Mouse (Mus musculus) bone marrow macrophage, adult 2 months (primary cell): Measurements from ENCODE around the gene Cerkl. TPM values are rescaled to one million over a fixed set of nuclear protein-coding genes. Genes with fewer than 3 reads are reported as not detected.

ENCODE experiments used
- H3K27ac ChIP-seq: 2 replicates; pipeline ENCODE4 v1.5.1; 2012; ENCODE audit warnings: low read depth, low read length; ENCODE audit not compliant: insufficient read depth
- H3K4me1 ChIP-seq: 2 replicates; pipeline ENCODE4 v1.6.1; 2012; ENCODE audit warnings: low read length; ENCODE audit not compliant: control insufficient read depth, insufficient read depth
- H3K4me3 ChIP-seq: 2 replicates; pipeline ENCODE4 v1.5.1; 2012; ENCODE audit warnings: mild to moderate bottlenecking, low read length, moderate library complexity; ENCODE audit not compliant: insufficient read depth
- CTCF ChIP-seq: IDR thresholded peaks from 2 replicates; pipeline ENCODE4 v1.5.1; 2012; ENCODE audit warnings: low read depth, mild to moderate bottlenecking, low read length, moderate library complexity
- POLR2A ChIP-seq: IDR thresholded peaks from 2 replicates; pipeline ENCODE4 v1.6.1; 2012; ENCODE audit warnings: mild to moderate bottlenecking, low read depth, low read length, borderline replicate concordance
- polyA plus RNA-seq: library from polyadenylated mRNA; stranded (reverse); fragments of >200 nt; gene quantifications from 2 replicates; pipeline ENCODE4 v1.2.4, GENCODE M21; 2012; ENCODE audit not compliant: missing spikeins, insufficient read depth, insufficient read length

The Cerkl gene
- 4.5 and 5.2 TPM in 2 replicates for polyA plus RNA-seq

DNA sequence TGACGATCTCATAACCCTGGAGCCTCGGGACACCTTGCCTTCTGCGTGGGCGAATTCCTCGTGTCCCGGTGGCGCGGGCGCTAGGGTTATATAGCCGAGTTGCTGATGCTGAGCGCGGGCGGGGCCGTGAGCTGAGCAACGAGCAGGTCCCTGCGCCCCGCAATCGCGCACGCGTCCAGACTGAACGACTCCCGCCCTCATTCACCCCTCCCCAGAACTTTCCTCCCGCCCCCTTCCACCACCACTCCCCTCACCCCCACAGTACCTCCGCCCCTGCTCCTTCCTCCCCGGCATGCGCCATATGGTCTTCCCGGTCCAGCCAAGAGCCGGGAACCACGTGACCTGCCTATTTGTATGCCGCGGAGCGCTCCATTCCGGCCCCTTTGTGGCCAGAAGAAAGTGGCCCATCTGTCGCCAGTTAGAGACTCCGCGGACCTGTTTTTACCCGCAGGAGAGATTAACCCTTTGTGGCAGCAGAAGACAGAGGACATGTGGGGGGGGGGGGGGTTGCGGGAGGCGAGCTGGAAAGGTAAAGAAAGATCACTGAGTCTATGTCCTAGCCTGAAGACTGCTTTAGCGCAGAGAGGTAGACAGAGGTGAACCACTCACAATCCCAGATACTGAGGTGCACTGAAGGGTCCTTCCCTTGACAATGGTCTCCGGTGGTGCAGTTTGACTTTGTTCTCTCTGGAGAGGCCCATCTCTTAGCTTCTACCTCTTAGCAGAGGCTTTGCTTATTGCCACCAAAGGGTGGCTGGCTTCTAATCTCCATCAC is at the start of gene Cerkl, which contains the start of gene Neurod1:
TSS of gene Cerkl (minus strand) at position 211 of the 775 bp plus-strand sequence.
TSS of gene Neurod1 (minus strand) at position 177 of the 775 bp plus-strand sequence.
- Histone ChIP-seq H3K27ac (no peak within 1 kb of the TSS), H3K4me1 (no peaks in the 10 kb centered on the region; the same call in 1 of the 2 replicates), H3K4me3 (no peak within 1 kb of the TSS)
- no peak for TF ChIP-seq POLR2A
- TF ChIP-seq CTCF: no peak

DNA sequence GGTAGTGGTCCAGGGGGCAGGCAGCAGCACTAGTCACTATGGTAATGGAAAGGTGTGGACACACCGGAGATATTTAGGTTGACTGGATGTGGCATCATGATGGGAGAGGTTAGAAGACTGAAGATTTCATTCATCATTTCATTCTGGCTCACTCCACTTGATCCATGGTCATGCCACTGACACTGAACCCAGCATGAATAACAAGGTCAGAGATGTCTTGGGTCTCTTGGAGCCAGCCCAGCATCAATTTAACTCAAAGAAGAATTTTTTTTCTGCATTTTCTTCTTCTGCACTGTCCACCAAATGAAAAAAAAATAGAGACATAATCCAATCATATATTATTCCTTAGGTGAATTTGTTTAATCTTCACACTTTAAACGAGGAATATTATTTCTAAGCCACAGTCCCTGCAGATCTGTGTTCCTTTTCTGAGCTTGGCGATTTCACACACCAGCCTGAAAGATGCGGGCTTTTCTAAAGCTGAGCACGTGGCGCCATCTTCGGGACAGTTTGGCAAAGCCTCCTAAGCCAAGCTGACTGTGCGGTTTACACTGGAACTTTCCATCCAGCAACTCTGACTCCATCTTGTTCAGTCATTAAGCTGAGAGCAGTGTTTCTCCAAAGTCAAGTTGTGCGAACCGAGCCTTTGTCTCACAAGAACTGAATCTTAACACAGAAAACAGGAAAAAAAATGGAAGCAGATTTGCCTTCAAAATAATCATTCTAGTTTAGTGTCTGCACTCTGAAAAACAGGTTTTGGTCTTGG is 42.6 kb upstream of the Cerkl start:
- no peaks in the 10 kb centered on the region for H3K4me1 ChIP-seq
- H3K4me3 ChIP-seq: no peak overlapping the region
- no peak overlapping the region for H3K27ac ChIP-seq
- peak; percentile 54 for TF ChIP-seq CTCF
- TF ChIP-seq POLR2A: no peak

DNA sequence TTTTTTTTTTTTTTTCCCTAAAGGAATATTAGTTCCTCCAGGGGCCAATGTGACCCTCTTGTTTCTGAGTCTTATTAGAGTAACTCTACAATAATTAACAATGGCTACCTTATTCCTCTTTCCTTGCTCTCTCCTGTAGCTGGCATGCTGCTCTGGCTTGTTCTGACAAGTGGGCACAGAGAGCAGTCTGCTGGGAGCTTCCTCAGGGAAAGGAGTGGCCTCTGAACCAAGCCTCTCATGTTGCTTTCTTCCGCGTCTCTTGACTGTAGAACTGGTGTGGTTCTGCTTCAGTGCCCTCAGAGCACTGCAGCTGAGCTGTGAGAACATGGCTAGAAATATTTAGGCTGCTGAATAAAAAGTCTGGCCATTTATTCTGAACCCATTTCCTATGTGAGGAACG is 28.5 kb upstream of the Cerkl start:
- no peak overlapping the region for H3K4me3 ChIP-seq
- no peak overlapping the region for H3K27ac ChIP-seq
- TF ChIP-seq POLR2A (no peak), CTCF (no peak)
- no peaks in the 10 kb centered on the region for H3K4me1 ChIP-seq

DNA sequence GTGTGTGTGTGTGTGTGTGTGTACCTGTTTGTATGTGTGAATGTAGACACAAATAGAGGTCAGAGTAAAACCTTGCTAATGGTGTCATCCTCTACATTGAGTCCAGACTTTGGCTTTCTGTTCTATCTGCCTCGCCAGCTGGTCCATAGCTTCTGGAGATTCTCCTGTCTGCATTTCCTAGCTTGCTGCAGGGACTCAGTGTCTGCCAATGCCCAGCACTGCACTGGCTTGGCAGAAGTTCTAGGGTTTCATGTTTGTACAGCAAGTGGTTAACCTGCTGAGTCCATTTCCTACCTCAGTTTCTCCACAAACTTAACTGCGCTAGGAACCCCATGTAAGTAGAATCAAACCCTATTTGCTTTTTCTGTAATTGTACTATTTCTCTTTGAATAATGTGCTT is 25.9 kb upstream of the Cerkl start:
- TF ChIP-seq POLR2A (no peak), CTCF (no peak)
- Histone ChIP-seq H3K27ac (no peak overlapping the region), H3K4me3 (no peak overlapping the region), H3K4me1 (no peaks in the 10 kb centered on the region)

DNA sequence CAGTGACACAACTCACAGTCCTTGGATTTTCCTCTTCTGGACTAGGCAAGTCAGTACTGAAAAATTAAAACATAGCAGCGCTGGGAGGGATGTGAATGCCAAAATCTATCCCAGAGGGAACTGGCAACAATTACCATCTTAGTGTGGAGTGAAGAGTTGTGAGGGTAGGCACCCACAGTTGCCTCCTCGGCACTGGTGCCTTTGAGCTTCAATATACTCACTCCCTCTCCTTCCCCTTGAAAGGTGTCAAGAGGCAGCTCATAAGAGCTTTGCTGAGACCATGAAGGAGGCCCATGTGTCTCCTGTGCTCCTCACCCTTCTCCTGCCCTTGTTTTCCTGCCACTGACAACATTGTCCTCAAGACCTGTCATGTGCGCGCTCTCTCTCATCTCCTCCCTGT is 5.8 kb upstream of the Cerkl start:
- Histone ChIP-seq H3K4me3 (no peak overlapping the region), H3K27ac (no peak overlapping the region), H3K4me1 (no peaks in the 10 kb centered on the region; the same call in 1 of the 2 replicates)
- no peak for TF ChIP-seq CTCF
- no peak for TF ChIP-seq POLR2A

DNA sequence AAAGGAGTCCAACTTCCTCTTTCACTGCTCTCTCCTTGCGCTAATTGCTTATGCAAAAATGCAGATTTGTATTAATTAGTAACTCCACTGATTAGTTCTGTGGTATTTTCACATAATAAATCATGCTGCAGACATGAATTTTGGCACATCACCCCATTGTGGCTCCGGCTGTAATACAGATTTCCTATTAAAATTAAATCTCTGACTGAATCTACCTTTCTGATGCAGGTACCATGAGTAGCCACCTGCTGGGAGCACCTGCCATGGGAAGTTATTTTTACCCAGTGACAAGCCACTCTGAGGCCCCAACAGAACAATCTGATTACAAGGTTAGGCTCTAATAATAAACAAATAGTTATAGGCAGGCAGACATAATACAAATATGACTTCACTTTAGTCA is 5.3 kb upstream of the Cerkl start:
- TF ChIP-seq CTCF (no peak), POLR2A (no peak)
- Histone ChIP-seq H3K4me1 (no peaks in the 10 kb centered on the region; the same call in 1 of the 2 replicates), H3K4me3 (no peak overlapping the region), H3K27ac (no peak overlapping the region)

DNA sequence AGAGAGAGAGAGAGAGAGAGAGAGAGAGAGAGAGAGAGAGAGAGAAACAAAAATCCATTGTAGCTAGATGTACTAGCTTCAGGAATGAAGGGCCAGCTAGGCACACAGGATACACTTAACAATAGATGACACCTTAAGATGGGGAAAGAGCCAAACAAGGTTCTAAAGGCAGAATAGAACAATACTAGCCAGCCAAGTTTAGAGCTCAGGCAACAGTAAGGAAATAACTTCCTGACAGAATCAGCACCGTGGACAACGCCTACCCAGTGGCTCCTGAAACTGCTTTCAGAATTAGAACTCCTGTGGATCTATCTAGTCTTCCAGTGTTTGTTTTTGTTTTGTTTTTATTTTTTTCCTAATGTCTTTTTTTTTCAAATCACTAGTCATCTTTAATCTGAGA is 4.0 kb upstream of the Cerkl start:
- H3K4me3 ChIP-seq: no peak overlapping the region
- H3K4me1 ChIP-seq: no peaks in the 10 kb centered on the region; the same call in 1 of the 2 replicates
- TF ChIP-seq POLR2A (no peak), CTCF (no peak)
- no peak overlapping the region for H3K27ac ChIP-seq

DNA sequence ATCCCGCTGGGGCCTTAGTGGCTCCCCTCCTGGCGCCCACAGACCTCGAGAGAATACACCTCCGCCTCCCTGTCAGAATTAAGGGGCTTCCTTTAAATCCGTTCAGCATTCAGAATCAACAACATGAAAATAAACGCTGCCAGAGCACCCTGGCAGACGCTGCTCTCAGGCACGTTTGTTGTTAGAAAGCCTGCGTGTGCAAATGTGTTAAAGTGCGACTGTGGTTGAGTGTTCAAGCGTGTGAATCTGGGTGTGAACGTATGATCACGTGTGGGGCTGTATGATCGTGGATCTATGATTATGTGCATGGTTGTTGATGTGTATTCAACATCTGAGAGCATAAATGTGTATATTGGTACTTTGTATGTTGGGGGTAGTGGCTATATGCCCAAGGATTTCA is 3.5 kb upstream of the Cerkl start:
- no peak overlapping the region for H3K4me3 ChIP-seq
- TF ChIP-seq POLR2A (no peak), CTCF (no peak)

DNA sequence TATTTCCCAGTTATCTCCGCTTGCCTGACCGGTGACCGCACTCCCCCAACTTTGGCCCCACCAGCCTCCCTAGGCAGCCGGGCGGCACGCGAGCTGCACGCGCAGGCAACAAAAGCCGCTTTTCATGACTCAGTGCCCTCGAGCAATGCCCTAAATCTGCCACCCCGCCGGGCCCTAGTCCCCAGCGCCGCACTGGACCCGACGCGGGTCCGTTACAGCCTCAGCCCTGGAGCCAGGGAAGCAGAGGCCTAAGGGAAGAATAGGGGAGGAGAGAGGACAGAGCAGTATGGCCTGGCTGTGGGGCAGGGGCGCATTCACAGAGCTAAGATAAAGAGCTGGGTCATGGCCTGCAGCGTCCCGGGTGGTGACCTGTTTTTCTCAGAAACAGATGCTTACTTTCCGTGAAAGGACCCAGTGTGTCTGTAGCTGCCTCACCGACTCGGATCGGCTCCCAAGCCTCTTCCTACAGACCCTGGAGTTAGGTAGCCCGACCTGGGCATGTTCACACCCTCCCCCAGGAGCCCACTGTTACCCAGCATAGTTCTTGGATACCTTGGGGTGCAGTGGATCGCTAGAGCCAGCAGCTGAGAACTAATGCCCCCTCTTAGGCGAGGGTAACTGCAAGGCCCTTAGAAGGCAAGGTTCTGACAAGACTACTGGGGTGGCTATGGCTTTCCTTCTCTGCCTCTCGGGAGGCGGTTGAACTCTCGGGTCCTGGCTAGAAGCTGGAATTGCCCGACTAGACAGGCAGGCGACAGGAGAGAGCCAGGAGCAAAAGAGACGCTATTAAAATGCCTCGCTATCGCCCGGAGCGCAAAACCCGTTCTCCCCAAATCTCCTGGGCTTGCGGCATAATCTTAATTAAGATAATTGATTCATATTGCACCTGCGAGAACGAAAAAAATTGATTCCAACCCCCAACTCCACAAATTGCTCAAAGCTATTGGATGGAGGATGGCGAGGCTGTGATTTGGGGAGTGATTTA is 2.8 kb upstream of the Cerkl start:
- Histone ChIP-seq H3K4me3 (no peak overlapping the region), H3K4me1 (no peaks in the 10 kb centered on the region; the same call in 1 of the 2 replicates), H3K27ac (no peak overlapping the region)
- TF ChIP-seq POLR2A (no peak), CTCF (no peak)

More for the DNA sequence above, 3.5 kb upstream of the Cerkl start:
- H3K4me1 ChIP-seq: no peaks in the 10 kb centered on the region; the same call in 1 of the 2 replicates
- H3K27ac ChIP-seq: no peak overlapping the region
